ENCODE assay signal across 15 mouse cellular contexts in genomic region chr15:82235661-82236060, GRCm38 (mm10). TPM values are rescaled to one million over a fixed set of nuclear protein-coding genes. Genes with fewer than 3 reads are reported as not detected.
DNase-seq lines count a peak whose midpoint lies in the region; ATAC-seq and TF ChIP-seq lines count a peak whose summit lies in the region.
"Had no signal": no experiment of that assay in that cellular context is flagged by ENCODE, and none has a peak within 500 bp of the region (broad histone marks: within the 10 kb centered on the region; RNA-seq: fewer than 3 reads in every experiment).

No protein-coding gene starts in this region.

- no peaks in the 10 kb centered on the region for H3K9me3 ChIP-seq in kidney, postnatal 0 days (replicated peaks; ENCODE audit: low read length)
- H3K9me3 ChIP-seq in kidney, embryonic 16.5 days (ENCODE audit: low read length), result no peaks in the 10 kb centered on the region
- no peaks in the 10 kb centered on the region for H3K9me3 ChIP-seq in liver, postnatal 0 days (ENCODE audit: low read length)
- H3K9me3 ChIP-seq in midbrain, embryonic 11.5 days (ENCODE audit: control insufficient read depth, low read length), result no peaks in the 10 kb centered on the region
- no peaks in the 10 kb centered on the region for H3K9me3 ChIP-seq in hindbrain, embryonic 14.5 days (ENCODE audit: control insufficient read depth, low read length)
- H3K9me3 ChIP-seq: kidney, embryonic 15.5 days; stomach, embryonic 15.5 days had no signal

- no peak for TF ChIP-seq EP300 in liver, postnatal 0 days (IDR thresholded peaks at IDR 0.05; ENCODE audit: low read depth)

- H3K4me2 ChIP-seq in kidney, postnatal 0 days (ENCODE audit: low read length), result no peak overlapping the region
- no peak overlapping the region for H3K4me2 ChIP-seq in kidney, embryonic 16.5 days (replicated peaks; ENCODE audit: low read depth, low read length)
- H3K4me2 ChIP-seq in liver, postnatal 0 days (ENCODE audit: low read depth, low read length), result no peak overlapping the region
- H3K4me2 ChIP-seq in midbrain, embryonic 11.5 days, result no peak overlapping the region
- no peak overlapping the region for H3K4me2 ChIP-seq in hindbrain, embryonic 14.5 days (replicated peaks)
- H3K4me2 ChIP-seq: kidney, embryonic 15.5 days; stomach, embryonic 15.5 days had no signal

- ATAC-seq in kidney, postnatal 0 days (replicated peaks; ENCODE audit: low FRiP score, low read depth), result peak; percentile 18; the same call in 1 of the 2 replicates
- no peak for ATAC-seq in kidney, embryonic 16.5 days (ENCODE audit: low FRiP score, low TSS enrichment)
- ATAC-seq in liver, postnatal 0 days, result no peak
- ATAC-seq in midbrain, embryonic 11.5 days (ENCODE audit: low FRiP score), result no peak
- no peak for ATAC-seq in hindbrain, embryonic 14.5 days (ENCODE audit: low FRiP score)

- no peak for TF ChIP-seq CTCF in kidney, postnatal 0 days (IDR thresholded peaks at IDR 0.05; ENCODE audit: low read depth)
- no peak for TF ChIP-seq CTCF in liver, postnatal 0 days (IDR thresholded peaks at IDR 0.05; ENCODE audit: low read depth)

- no peaks in the 10 kb centered on the region for H3K27me3 ChIP-seq in kidney, postnatal 0 days (ENCODE audit: insufficient read depth, low read length)
- H3K27me3 ChIP-seq in kidney, embryonic 16.5 days (ENCODE audit: insufficient read depth, low read length), result no peaks in the 10 kb centered on the region
- H3K27me3 ChIP-seq in liver, postnatal 0 days (ENCODE audit: insufficient read depth, low read length), result no peaks in the 10 kb centered on the region
- no peaks in the 10 kb centered on the region for H3K27me3 ChIP-seq in midbrain, embryonic 11.5 days (ENCODE audit: control insufficient read depth, insufficient read depth, low read length)
- no peaks in the 10 kb centered on the region for H3K27me3 ChIP-seq in hindbrain, embryonic 14.5 days (ENCODE audit: control insufficient read depth, insufficient read depth, low read length)
- H3K27me3 ChIP-seq: kidney, embryonic 15.5 days; stomach, embryonic 15.5 days had no signal

- 82% methylated on average over 10 of the region's 10 CpGs for WGBS in kidney, postnatal 0 days
- 76% methylated on average over 10 of the region's 10 CpGs for WGBS in kidney, embryonic 16.5 days
- 45% methylated on average over 10 of the region's 10 CpGs for WGBS in liver, postnatal 0 days (ENCODE audit: insufficient replicate concordance)
- WGBS in midbrain, embryonic 11.5 days, result 71% methylated on average over 10 of the region's 10 CpGs
- 73% methylated on average over 10 of the region's 10 CpGs for WGBS in hindbrain, embryonic 14.5 days

- no peak overlapping the region for H3K27ac ChIP-seq in kidney, postnatal 0 days
- H3K27ac ChIP-seq in kidney, embryonic 16.5 days (ENCODE audit: low read length), result no peak overlapping the region
- H3K27ac ChIP-seq in liver, postnatal 0 days (ENCODE audit: low read depth), result no peak overlapping the region
- no peak overlapping the region for H3K27ac ChIP-seq in midbrain, embryonic 11.5 days (ENCODE audit: low read depth, low read length)
- H3K27ac ChIP-seq in hindbrain, embryonic 14.5 days, result no peak overlapping the region
- H3K27ac ChIP-seq: kidney, embryonic 15.5 days; stomach, embryonic 15.5 days had no signal

- H3K4me3 ChIP-seq in kidney, postnatal 0 days (replicated peaks; ENCODE audit: low read depth, low read length), result no peak overlapping the region
- H3K4me3 ChIP-seq in kidney, embryonic 16.5 days (ENCODE audit: low read length), result no peak overlapping the region
- no peak overlapping the region for H3K4me3 ChIP-seq in liver, postnatal 0 days (ENCODE audit: low read depth, low read length)
- no peak overlapping the region for H3K4me3 ChIP-seq in midbrain, embryonic 11.5 days (ENCODE audit: low read depth, low read length)
- no peak overlapping the region for H3K4me3 ChIP-seq in hindbrain, embryonic 14.5 days (replicated peaks; ENCODE audit: low read length)
- H3K4me3 ChIP-seq: kidney, embryonic 15.5 days; stomach, embryonic 15.5 days had no signal

- no peak overlapping the region for H3K9ac ChIP-seq in kidney, postnatal 0 days (ENCODE audit: low read depth, low read length)
- no peak overlapping the region for H3K9ac ChIP-seq in kidney, embryonic 16.5 days (replicated peaks; ENCODE audit: low read length)
- no peak overlapping the region for H3K9ac ChIP-seq in liver, postnatal 0 days (replicated peaks)
- H3K9ac ChIP-seq in midbrain, embryonic 11.5 days (ENCODE audit: low read length), result no peak overlapping the region
- H3K9ac ChIP-seq in hindbrain, embryonic 14.5 days, result no peak overlapping the region
- H3K9ac ChIP-seq: kidney, embryonic 15.5 days; stomach, embryonic 15.5 days had no signal

- no peak for DNase-seq in kidney, postnatal 0 days (ENCODE audit: low spot score)
- DNase-seq in 416B (ENCODE audit: low read depth), result peak; percentile 87
- peak; percentile 58 for DNase-seq in ZHBTc4 (ENCODE audit: low read depth, low spot score)
- peak; percentile 29 for DNase-seq in liver, postnatal 0 days
- no peak for DNase-seq in layer of hippocampus, adult 11-12 months (ENCODE audit: low spot score)
- DNase-seq in midbrain, embryonic 11.5 days (ENCODE audit: low spot score, missing footprints), result no peak
- DNase-seq in hindbrain, embryonic 14.5 days (ENCODE audit: low spot score), result no peak
- DNase-seq: cerebellum, adult 8-10 months; heart, adult 11 months; lung, postnatal 4 days; right cerebral cortex, postnatal 4 days; thymus, postnatal 25 days had no signal

- no peaks in the 10 kb centered on the region; the same call in 1 of the 2 replicates for H3K4me1 ChIP-seq in kidney, postnatal 0 days (replicated peaks; ENCODE audit: insufficient read depth, low read length)
- no peaks in the 10 kb centered on the region; the same call in 1 of the 2 replicates for H3K4me1 ChIP-seq in kidney, embryonic 16.5 days (ENCODE audit: insufficient read depth, low read length)
- peaks cover 3% of the 10 kb centered on the region for H3K4me1 ChIP-seq in liver, postnatal 0 days (ENCODE audit: insufficient read depth)
- no peaks in the 10 kb centered on the region for H3K4me1 ChIP-seq in midbrain, embryonic 11.5 days (ENCODE audit: control insufficient read depth, insufficient read depth, low read length)
- 0 out of 2 replicates have a peak, but pooled peaks cover 9% of the 10 kb centered on the region for H3K4me1 ChIP-seq in hindbrain, embryonic 14.5 days (replicated peaks; ENCODE audit: control insufficient read depth, insufficient read depth, low read length)
- H3K4me1 ChIP-seq: stomach, embryonic 15.5 days had no signal

- no peaks in the 10 kb centered on the region; the same call in 1 of the 2 replicates for H3K36me3 ChIP-seq in kidney, postnatal 0 days (ENCODE audit: insufficient read depth, low read length)
- H3K36me3 ChIP-seq in kidney, embryonic 16.5 days (ENCODE audit: insufficient read depth, low read length), result no peaks in the 10 kb centered on the region; the same call in 1 of the 2 replicates
- peaks cover 12% of the 10 kb centered on the region for H3K36me3 ChIP-seq in liver, postnatal 0 days (replicated peaks; ENCODE audit: insufficient read depth, low read length)
- peaks cover 4% of the 10 kb centered on the region for H3K36me3 ChIP-seq in midbrain, embryonic 11.5 days (ENCODE audit: control insufficient read depth, insufficient read depth, low read length)
- H3K36me3 ChIP-seq in hindbrain, embryonic 14.5 days (replicated peaks; ENCODE audit: control insufficient read depth, insufficient read depth), result no peaks in the 10 kb centered on the region
- H3K36me3 ChIP-seq: stomach, embryonic 15.5 days had no signal

RNA-seq across cellular contexts. Expression of gene Cenpm, which starts 8.9 kb away (rescaled TPM):
- polyA plus RNA-seq in kidney, postnatal 0 days (2015; fragmentation: Nextera tagmentation; extraction: Ambion mirVana), result 45.0 and 46.4 TPM in 2 replicates
- polyA plus RNA-seq in kidney, embryonic 16.5 days (2015; fragmentation: Nextera tagmentation; extraction: Ambion mirVana), result 65.9 and 71.2 TPM in 2 replicates
- 27.8 and 30.7 TPM in 2 replicates for polyA plus RNA-seq in liver, postnatal 0 days (2015; fragmentation: Nextera tagmentation; extraction: Ambion mirVana)
- polyA plus RNA-seq in midbrain, embryonic 11.5 days (2014; fragmentation: Nextera tagmentation; extraction: Ambion mirVana), result 79.2 and 89.1 TPM in 2 replicates
- polyA plus RNA-seq in hindbrain, embryonic 14.5 days (2014; fragmentation: Nextera tagmentation; extraction: Ambion mirVana), result 17.0 and 18.0 TPM in 2 replicates

RNA-seq across cellular contexts. Expression of gene Tnfrsf13c, which starts 11.5 kb away (rescaled TPM):
- polyA plus RNA-seq in kidney, postnatal 0 days (2015; fragmentation: Nextera tagmentation; extraction: Ambion mirVana), result 0.09 TPM in 1 of 2 replicates, not detected in the other
- 0.15 TPM in 1 of 2 replicates, not detected in the other for polyA plus RNA-seq in kidney, embryonic 16.5 days (2015; fragmentation: Nextera tagmentation; extraction: Ambion mirVana)
- 2.0 and 2.3 TPM in 2 replicates for polyA plus RNA-seq in liver, postnatal 0 days (2015; fragmentation: Nextera tagmentation; extraction: Ambion mirVana)
- polyA plus RNA-seq in midbrain, embryonic 11.5 days (2014; fragmentation: Nextera tagmentation; extraction: Ambion mirVana), result 0.07 and 0.17 TPM in 2 replicates
- polyA plus RNA-seq in hindbrain, embryonic 14.5 days (2014; fragmentation: Nextera tagmentation; extraction: Ambion mirVana), result 0.51 and 0.68 TPM in 2 replicates

RNA-seq across cellular contexts. Expression of gene 1500009C09Rik, which starts 16.5 kb away (rescaled TPM):
- polyA plus RNA-seq in kidney, postnatal 0 days (2015; fragmentation: Nextera tagmentation; extraction: Ambion mirVana), result not detected in 2 replicates
- polyA plus RNA-seq in kidney, embryonic 16.5 days (2015; fragmentation: Nextera tagmentation; extraction: Ambion mirVana), result not detected in 2 replicates
- not detected in 2 replicates for polyA plus RNA-seq in liver, postnatal 0 days (2015; fragmentation: Nextera tagmentation; extraction: Ambion mirVana)
- 1.0 and 1.4 TPM in 2 replicates for polyA plus RNA-seq in midbrain, embryonic 11.5 days (2014; fragmentation: Nextera tagmentation; extraction: Ambion mirVana)
- polyA plus RNA-seq in hindbrain, embryonic 14.5 days (2014; fragmentation: Nextera tagmentation; extraction: Ambion mirVana), result 10.2 and 13.2 TPM in 2 replicates
- polyA plus RNA-seq: stomach, embryonic 15.5 days had no signal

RNA-seq across cellular contexts. Expression of gene Shisa8, which starts 23.0 kb away (rescaled TPM):
- polyA plus RNA-seq in kidney, postnatal 0 days (2015; fragmentation: Nextera tagmentation; extraction: Ambion mirVana), result 0.66 and 0.96 TPM in 2 replicates
- polyA plus RNA-seq in kidney, embryonic 16.5 days (2015; fragmentation: Nextera tagmentation; extraction: Ambion mirVana), result 0.41 and 0.62 TPM in 2 replicates
- 0.08 and 0.13 TPM in 2 replicates for polyA plus RNA-seq in liver, postnatal 0 days (2015; fragmentation: Nextera tagmentation; extraction: Ambion mirVana)
- 0.14 and 0.57 TPM in 2 replicates for polyA plus RNA-seq in midbrain, embryonic 11.5 days (2014; fragmentation: Nextera tagmentation; extraction: Ambion mirVana)
- polyA plus RNA-seq in hindbrain, embryonic 14.5 days (2014; fragmentation: Nextera tagmentation; extraction: Ambion mirVana), result 3.4 and 6.3 TPM in 2 replicates

RNA-seq across cellular contexts. Expression of gene Sept3, which starts 39.0 kb away (rescaled TPM):
- 4.2 and 4.8 TPM in 2 replicates for polyA plus RNA-seq in kidney, postnatal 0 days (2015; fragmentation: Nextera tagmentation; extraction: Ambion mirVana)
- 8.6 and 11.3 TPM in 2 replicates for polyA plus RNA-seq in kidney, embryonic 16.5 days (2015; fragmentation: Nextera tagmentation; extraction: Ambion mirVana)
- polyA plus RNA-seq in liver, postnatal 0 days (2015; fragmentation: Nextera tagmentation; extraction: Ambion mirVana), result 0.06 and 0.07 TPM in 2 replicates
- 163 and 169 TPM in 2 replicates for polyA plus RNA-seq in midbrain, embryonic 11.5 days (2014; fragmentation: Nextera tagmentation; extraction: Ambion mirVana)
- polyA plus RNA-seq in hindbrain, embryonic 14.5 days (2014; fragmentation: Nextera tagmentation; extraction: Ambion mirVana), result 375 and 410 TPM in 2 replicates

Comparison
In these comparisons a context has a peak if more than half of its experiments do, and no peak if none do; other contexts are left out.
1. DNase-seq: peak in 416B (single experiment), ZHBTc4 (single experiment) and liver, postnatal 0 days (single experiment); none in kidney, postnatal 0 days (single experiment), layer of hippocampus, adult 11-12 months (single experiment), midbrain, embryonic 11.5 days (single experiment) and hindbrain, embryonic 14.5 days (single experiment).